Mouse (Mus musculus) MEL (cell line): ENCODE measurements around the gene Fdxacb1.

ENCODE experiments used
- GATA1 ChIP-seq: IDR thresholded peaks from 2 replicates; pipeline ENCODE4 v1.6.1; 2011; ENCODE audit warnings: low read depth, low read length, improper control_type of control experiment
- POLR2A ChIP-seq, 2 experiments: IDR thresholded peaks; 2 replicates each; pipeline ENCODE4 v1.6.1; 2011 to 2012; ENCODE audit warnings: low read length in 2 of 2, mild to moderate bottlenecking in 2 of 2, control low read depth in 1 of 2, improper control_type of control experiment in 1 of 2, low read depth in 1 of 2, moderate library complexity in 1 of 2; ENCODE audit not compliant: control insufficient read depth in 1 of 2, insufficient read depth in 1 of 2, poor library complexity in 1 of 2
- USF1 ChIP-seq: IDR thresholded peaks from 2 replicates; pipeline ENCODE4 v1.6.1; 2014; ENCODE audit warnings: low read depth, mild to moderate bottlenecking, inconsistent platforms, low read length, improper control_type of control experiment, moderate library complexity

GRCm38 (mm10) chr9:50724147-50724546 is 43.9 kb upstream of the Fdxacb1 start:
- no peak for TF ChIP-seq GATA1
- TF ChIP-seq USF1, result no peak
- no peak for TF ChIP-seq POLR2A (IDR thresholded peaks at IDR 0.05; ENCODE audit: control insufficient read depth in 1 of 2, insufficient read depth in 1 of 2, low read depth in 1 of 2, low read length in 2 of 2, poor library complexity in 1 of 2)
